Comparison of ENCODE assay signal across 15 mouse cellular contexts in genomic region chr1:59924411-59924810, GRCm38 (mm10).
"Had no signal": no experiment of that assay in that cellular context is flagged by ENCODE, and none has a peak within 500 bp of the region (broad histone marks: within the 10 kb centered on the region; RNA-seq: fewer than 3 reads in every experiment).

No protein-coding gene starts in this region.

- H3K4me2 ChIP-seq: neural tube, embryonic 15.5 days; stomach, embryonic 15.5 days had no signal

- H3K4me3 ChIP-seq: neural tube, embryonic 15.5 days; stomach, embryonic 15.5 days had no signal

- H3K27ac ChIP-seq: neural tube, embryonic 15.5 days; stomach, embryonic 15.5 days; stomach, postnatal 0 days had no signal

- H3K9me3 ChIP-seq: neural tube, embryonic 15.5 days; stomach, embryonic 15.5 days had no signal

- H3K27me3 ChIP-seq: neural tube, embryonic 15.5 days; stomach, embryonic 15.5 days had no signal

- H3K4me1 ChIP-seq: neural tube, embryonic 15.5 days; stomach, embryonic 15.5 days had no signal

- DNase-seq: retina, postnatal 1 day; right cerebral cortex, adult 18-20 months; right cerebral cortex, postnatal 14 days; right cerebral cortex, postnatal 25 days; right cerebral cortex, postnatal 4 days; spleen, adult 18-20 months; thymus, adult 18-20 months; thymus, adult 2 months; thymus, postnatal 14 days; thymus, postnatal 25 days; thymus, postnatal 36 days; thymus, postnatal 4 days had no signal

- H3K9ac ChIP-seq: neural tube, embryonic 15.5 days; stomach, embryonic 15.5 days had no signal

- H3K36me3 ChIP-seq: neural tube, embryonic 15.5 days; stomach, embryonic 15.5 days had no signal
